ENCODE assay signal across 33 mouse cellular contexts in genomic region chr4:128848961-128849360, GRCm38 (mm10). TPM values are rescaled to one million over a fixed set of nuclear protein-coding genes. Genes with fewer than 3 reads are reported as not detected.
DNase-seq lines count a peak whose midpoint lies in the region; ATAC-seq lines count a peak whose summit lies in the region.
"Had no signal": no experiment of that assay in that cellular context is flagged by ENCODE, and none has a peak within 500 bp of the region (broad histone marks: within the 10 kb centered on the region; RNA-seq: fewer than 3 reads in every experiment).

No protein-coding gene starts in this region.

- no peak overlapping the region for H3K4me2 ChIP-seq in hindbrain, embryonic 13.5 days
- H3K4me2 ChIP-seq: embryonic facial prominence, embryonic 12.5 days; heart, embryonic 13.5 days; liver, embryonic 15.5 days; midbrain, embryonic 13.5 days; neural tube, embryonic 15.5 days had no signal

- no peaks in the 10 kb centered on the region for H3K9me3 ChIP-seq in hindbrain, embryonic 13.5 days
- H3K9me3 ChIP-seq in hindbrain, embryonic 10.5 days = no peaks in the 10 kb centered on the region
- H3K9me3 ChIP-seq: embryonic facial prominence, embryonic 12.5 days; heart, embryonic 13.5 days; liver, embryonic 15.5 days; midbrain, embryonic 13.5 days; neural tube, embryonic 15.5 days had no signal

- H3K27me3 ChIP-seq in hindbrain, embryonic 13.5 days = no peaks in the 10 kb centered on the region
- H3K27me3 ChIP-seq in hindbrain, embryonic 10.5 days (ENCODE audit: insufficient read depth, poor library complexity, severe bottlenecking) = no peaks in the 10 kb centered on the region
- H3K27me3 ChIP-seq: CH12.LX; embryonic facial prominence, embryonic 12.5 days; heart, embryonic 13.5 days; midbrain, embryonic 13.5 days; neural tube, embryonic 15.5 days had no signal

- 0 out of 2 replicates have a peak overlapping the region, but pooled peaks have one; percentile 29 for H3K9ac ChIP-seq in hindbrain, embryonic 13.5 days
- H3K9ac ChIP-seq: embryonic facial prominence, embryonic 12.5 days; heart, embryonic 13.5 days; liver, embryonic 15.5 days; midbrain, embryonic 13.5 days; neural tube, embryonic 15.5 days had no signal

- H3K4me1 ChIP-seq in hindbrain, embryonic 13.5 days (replicated peaks) = peaks cover 16% of the 10 kb centered on the region; the same call in 1 of the 2 replicates
- peaks cover 31% of the 10 kb centered on the region for H3K4me1 ChIP-seq in hindbrain, embryonic 10.5 days (replicated peaks)
- H3K4me1 ChIP-seq: neural tube, embryonic 15.5 days had no signal

- ATAC-seq in hindbrain, embryonic 13.5 days (ENCODE audit: low FRiP score) = no peak
- ATAC-seq in granulocyte monocyte progenitor cell, adult 5-6 weeks (replicated peaks; ENCODE audit: poor library complexity, severe bottlenecking) = peak; percentile 91
- peak; percentile 39; the same call in 1 of the 2 replicates for ATAC-seq in megakaryocyte-erythroid progenitor cell, adult 5-6 weeks (replicated peaks; ENCODE audit: low FRiP score, low TSS enrichment, poor library complexity, severe bottlenecking)
- ATAC-seq: forebrain, embryonic 14.5 days; hindbrain, embryonic 16.5 days; intestine, embryonic 16.5 days; midbrain, embryonic 13.5 days had no signal

- no peak overlapping the region for H3K27ac ChIP-seq in hindbrain, embryonic 13.5 days
- H3K27ac ChIP-seq in hindbrain, embryonic 10.5 days = no peak overlapping the region
- H3K27ac ChIP-seq: embryonic facial prominence, embryonic 12.5 days; gastrocnemius, adult 2 months; heart, adult 2 months; heart, embryonic 13.5 days; kidney, postnatal 0 days; liver, embryonic 15.5 days; midbrain, embryonic 13.5 days; neural tube, embryonic 15.5 days had no signal

- no peak overlapping the region for H3K4me3 ChIP-seq in hindbrain, embryonic 13.5 days
- H3K4me3 ChIP-seq in hindbrain, embryonic 10.5 days = no peak overlapping the region
- H3K4me3 ChIP-seq: embryonic facial prominence, embryonic 12.5 days; gastrocnemius, adult 2 months; heart, adult 2 months; heart, embryonic 13.5 days; liver, embryonic 15.5 days; midbrain, embryonic 13.5 days; neural tube, embryonic 15.5 days had no signal

- H3K36me3 ChIP-seq in hindbrain, embryonic 13.5 days = no peaks in the 10 kb centered on the region
- no peaks in the 10 kb centered on the region for H3K36me3 ChIP-seq in hindbrain, embryonic 10.5 days
- H3K36me3 ChIP-seq: embryonic facial prominence, embryonic 12.5 days; heart, embryonic 13.5 days; liver, embryonic 15.5 days; midbrain, embryonic 13.5 days; neural tube, embryonic 15.5 days had no signal

- 90% methylated on average over 3 of the region's 3 CpGs for WGBS in hindbrain, embryonic 13.5 days
- 93% methylated on average over 3 of the region's 3 CpGs for WGBS in hindbrain, embryonic 10.5 days

- DNase-seq in hindbrain, embryonic 10.5 days (ENCODE audit: low spot score) = no peak
- DNase-seq in A20 (ENCODE audit: low read depth, low spot score) = peak; percentile 53
- no peak for DNase-seq in adrenal gland, postnatal 14 days
- DNase-seq in adrenal gland, postnatal 10 days = no peak
- DNase-seq: adrenal gland, adult 8-10 months; cerebellum, adult 11 months; cerebellum, adult 9-10 months; cerebellum, postnatal 36 days; embryo, embryonic 11 days; gastrocnemius, adult 2 months; gastrocnemius, postnatal 36 days; heart, adult 2 months; heart, postnatal 10 days; kidney, adult 8-10 months; layer of hippocampus, postnatal 36 days; left cerebral cortex, postnatal 4 days; lung, postnatal 36 days; retina, postnatal 1 day; right cerebral cortex, postnatal 25 days; thymus, postnatal 36 days had no signal

RNA-seq across cellular contexts. Expression of gene Trim62, which starts 34.4 kb away (rescaled TPM):
- polyA plus RNA-seq in hindbrain, embryonic 13.5 days (2015; fragmentation: Nextera tagmentation; extraction: Ambion mirVana) = 19.2 and 20.0 TPM in 2 replicates
- 12.1 and 14.5 TPM in 2 replicates for polyA plus RNA-seq in hindbrain, embryonic 10.5 days (2016; fragmentation: Nextera tagmentation; extraction: Ambion mirVana)
- 0.34 and 2.1 TPM in 2 replicates for total RNA-seq in granulocyte monocyte progenitor cell, adult 5-6 weeks (2014; fragmentation: Nextera tagmentation)
- total RNA-seq in granulocyte monocyte progenitor cell, adult 5-6 weeks (2017) = 0.10 and 0.30 TPM in 2 replicates
- total RNA-seq in megakaryocyte-erythroid progenitor cell, adult 5-6 weeks (2014; fragmentation: Nextera tagmentation) = 0.54 and 0.79 TPM in 2 replicates
- 0.38 TPM in 1 of 2 replicates, not detected in the other for total RNA-seq in megakaryocyte-erythroid progenitor cell, adult 5-6 weeks (2017)
- total RNA-seq in adrenal gland, postnatal 14 days (2021) = 10.0 and 11.0 TPM in 2 replicates
- 10 to 100 TPM; 10.6 to 11.5 TPM for total RNA-seq in adrenal gland, postnatal 10 days (2021)

RNA-seq across cellular contexts. Expression of gene Zfp362, which starts 43.1 kb away (rescaled TPM):
- 36.9 and 39.0 TPM in 2 replicates for polyA plus RNA-seq in hindbrain, embryonic 13.5 days (2015; fragmentation: Nextera tagmentation; extraction: Ambion mirVana)
- 36.1 and 45.3 TPM in 2 replicates for polyA plus RNA-seq in hindbrain, embryonic 10.5 days (2016; fragmentation: Nextera tagmentation; extraction: Ambion mirVana)
- 32.7 and 40.1 TPM in 2 replicates for total RNA-seq in granulocyte monocyte progenitor cell, adult 5-6 weeks (2014; fragmentation: Nextera tagmentation)
- total RNA-seq in granulocyte monocyte progenitor cell, adult 5-6 weeks (2017) = 3.7 and 4.4 TPM in 2 replicates
- 28.5 and 38.2 TPM in 2 replicates for total RNA-seq in megakaryocyte-erythroid progenitor cell, adult 5-6 weeks (2014; fragmentation: Nextera tagmentation)
- total RNA-seq in megakaryocyte-erythroid progenitor cell, adult 5-6 weeks (2017) = 2.8 and 7.4 TPM in 2 replicates
- 32.2 and 39.1 TPM in 2 replicates for total RNA-seq in adrenal gland, postnatal 14 days (2021)
- total RNA-seq in adrenal gland, postnatal 10 days (2021) = 10 to 100 TPM; 33.7 to 36.5 TPM
